Mouse (Mus musculus): ENCODE data around the gene Hspa1l.

DNA sequence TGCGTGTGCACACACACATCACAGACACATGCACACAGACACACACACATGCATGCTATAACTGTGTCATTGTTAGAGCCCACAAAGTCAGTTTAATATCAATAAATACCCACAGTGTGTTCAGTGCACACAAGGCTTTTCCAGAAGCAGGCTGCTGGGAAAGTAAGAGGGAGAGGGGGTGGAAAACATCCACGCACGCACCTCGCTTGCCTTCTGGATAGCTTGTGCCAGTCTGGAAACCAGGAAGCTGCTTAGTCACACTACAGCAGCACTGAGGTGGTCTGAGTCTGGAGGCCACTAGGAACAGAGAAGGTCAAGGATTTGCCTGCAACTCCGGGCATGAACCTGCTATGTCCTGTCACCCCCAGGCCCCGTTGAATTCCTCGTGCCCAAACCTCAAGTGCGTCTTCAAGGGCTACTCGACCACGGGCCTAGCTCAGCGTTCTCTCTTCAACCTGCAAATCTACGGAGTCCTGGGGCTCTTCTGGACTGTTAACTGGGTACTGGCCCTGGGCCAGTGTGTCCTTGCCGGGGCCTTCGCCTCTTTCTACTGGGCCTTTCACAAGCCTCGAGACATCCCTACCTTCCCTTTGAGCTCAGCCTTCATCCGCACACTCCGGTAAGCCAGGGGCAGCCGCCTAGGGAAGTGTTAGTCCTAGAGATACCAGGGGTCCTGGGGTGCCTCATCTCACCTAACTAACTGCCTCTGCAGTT lies 45.0 kb upstream of the Hspa1l start:
- TF ChIP-seq CTCF (IDR thresholded peaks at IDR 0.05; ENCODE audit: insufficient read depth, low read depth, low read length), result no peak
- TF ChIP-seq POLR2A (IDR thresholded peaks at IDR 0.05; ENCODE audit: insufficient read depth, low read depth, low read length), result no peak
